Mouse (Mus musculus): Measurements from ENCODE around the gene Krt12. TPM values are rescaled to one million over a fixed set of nuclear protein-coding genes. Genes with fewer than 3 reads are reported as not detected.

Krt12 gene
- polyA plus RNA-seq (2012; ENCODE audit: insufficient read depth, insufficient read length, missing spikeins) = not detected in 2 replicates

GRCm38 (mm10) chr11:99422159-99422558 lies at the start of gene Krt12:
Gene Krt12 (minus strand): TSS chr11:99422259.
- Histone ChIP-seq H3K4me1 (ENCODE audit: control insufficient read depth, insufficient read depth, low read length) (no peaks in the 10 kb centered on the region), H3K4me3 (ENCODE audit: insufficient read depth, low read length) (no peak within 1 kb of the TSS), H3K27ac (ENCODE audit: insufficient read depth, low read depth, low read length) (no peak within 1 kb of the TSS)
- no peak for TF ChIP-seq CTCF (IDR thresholded peaks at IDR 0.05; ENCODE audit: low read depth, low read length)

- no peak overlapping the region for H3K27ac ChIP-seq (ENCODE audit: insufficient read depth, low read depth, low read length)
- H3K4me3 ChIP-seq (ENCODE audit: insufficient read depth, low read length) = no peak overlapping the region
- TF ChIP-seq POLR2A (IDR thresholded peaks at IDR 0.05; ENCODE audit: borderline replicate concordance, low read depth, low read length) = no peak
- no peak for TF ChIP-seq CTCF (IDR thresholded peaks at IDR 0.05; ENCODE audit: low read depth, low read length)
- no peaks in the 10 kb centered on the region for H3K4me1 ChIP-seq (ENCODE audit: control insufficient read depth, insufficient read depth, low read length)
Measured at GRCm38 (mm10) chr11:99469228-99469627, 47.2 kb upstream of the Krt12 start.

GRCm38 (mm10) chr11:99468566-99468965 lies 46.5 kb upstream of the Krt12 start:
- Histone ChIP-seq H3K4me3 (ENCODE audit: insufficient read depth, low read length) (no peak overlapping the region), H3K27ac (ENCODE audit: insufficient read depth, low read depth, low read length) (no peak overlapping the region), H3K4me1 (ENCODE audit: control insufficient read depth, insufficient read depth, low read length) (no peaks in the 10 kb centered on the region)
- TF ChIP-seq POLR2A (IDR thresholded peaks at IDR 0.05; ENCODE audit: borderline replicate concordance, low read depth, low read length) = no peak
- TF ChIP-seq CTCF (IDR thresholded peaks at IDR 0.05; ENCODE audit: low read depth, low read length) = no peak

GRCm38 (mm10) chr11:99466316-99466715 lies 44.3 kb upstream of the Krt12 start:
- no peaks in the 10 kb centered on the region for H3K4me1 ChIP-seq (ENCODE audit: control insufficient read depth, insufficient read depth, low read length)

GRCm38 (mm10) chr11:99464836-99465235 lies 42.8 kb upstream of the Krt12 start:
- H3K4me1 ChIP-seq (ENCODE audit: control insufficient read depth, insufficient read depth, low read length) = no peaks in the 10 kb centered on the region
- TF ChIP-seq CTCF (IDR thresholded peaks at IDR 0.05; ENCODE audit: low read depth, low read length) = peak; percentile 55
- no peak for TF ChIP-seq POLR2A (IDR thresholded peaks at IDR 0.05; ENCODE audit: borderline replicate concordance, low read depth, low read length)
- H3K4me3 ChIP-seq (ENCODE audit: insufficient read depth, low read length) = no peak overlapping the region
- H3K27ac ChIP-seq (ENCODE audit: insufficient read depth, low read depth, low read length) = no peak overlapping the region

More at GRCm38 (mm10) chr11:99466316-99466715, 44.3 kb upstream of the Krt12 start:
- H3K4me3 ChIP-seq (ENCODE audit: insufficient read depth, low read length) = no peak overlapping the region
- TF ChIP-seq CTCF (IDR thresholded peaks at IDR 0.05; ENCODE audit: low read depth, low read length) = no peak
- no peak for TF ChIP-seq POLR2A (IDR thresholded peaks at IDR 0.05; ENCODE audit: borderline replicate concordance, low read depth, low read length)
- H3K27ac ChIP-seq (ENCODE audit: insufficient read depth, low read depth, low read length) = no peak overlapping the region

- Histone ChIP-seq H3K4me3 (ENCODE audit: insufficient read depth, low read length) (no peak overlapping the region), H3K4me1 (ENCODE audit: control insufficient read depth, insufficient read depth, low read length) (no peaks in the 10 kb centered on the region), H3K27ac (ENCODE audit: insufficient read depth, low read depth, low read length) (no peak overlapping the region)
- no peak for TF ChIP-seq POLR2A (IDR thresholded peaks at IDR 0.05; ENCODE audit: borderline replicate concordance, low read depth, low read length)
- TF ChIP-seq CTCF (IDR thresholded peaks at IDR 0.05; ENCODE audit: low read depth, low read length) = peak; percentile 80
Measured at GRCm38 (mm10) chr11:99463155-99463554, 41.1 kb upstream of the Krt12 start.

GRCm38 (mm10) chr11:99461736-99462135 lies 39.7 kb upstream of the Krt12 start:
- Histone ChIP-seq H3K4me3 (ENCODE audit: insufficient read depth, low read length) (no peak overlapping the region), H3K4me1 (ENCODE audit: control insufficient read depth, insufficient read depth, low read length) (no peaks in the 10 kb centered on the region), H3K27ac (ENCODE audit: insufficient read depth, low read depth, low read length) (no peak overlapping the region)
- TF ChIP-seq CTCF (IDR thresholded peaks at IDR 0.05; ENCODE audit: low read depth, low read length) (no peak), POLR2A (IDR thresholded peaks at IDR 0.05; ENCODE audit: borderline replicate concordance, low read depth, low read length) (no peak)

- H3K4me3 ChIP-seq (ENCODE audit: insufficient read depth, low read length) = no peak overlapping the region
- no peak for TF ChIP-seq POLR2A (IDR thresholded peaks at IDR 0.05; ENCODE audit: borderline replicate concordance, low read depth, low read length)
- no peak for TF ChIP-seq CTCF (IDR thresholded peaks at IDR 0.05; ENCODE audit: low read depth, low read length)
- no peak overlapping the region for H3K27ac ChIP-seq (ENCODE audit: insufficient read depth, low read depth, low read length)
- no peaks in the 10 kb centered on the region for H3K4me1 ChIP-seq (ENCODE audit: control insufficient read depth, insufficient read depth, low read length)
Measured at GRCm38 (mm10) chr11:99458887-99459286, 36.8 kb upstream of the Krt12 start.

- no peak for TF ChIP-seq CTCF (IDR thresholded peaks at IDR 0.05; ENCODE audit: low read depth, low read length)
- TF ChIP-seq POLR2A (IDR thresholded peaks at IDR 0.05; ENCODE audit: borderline replicate concordance, low read depth, low read length) = no peak
- H3K4me3 ChIP-seq (ENCODE audit: insufficient read depth, low read length) = no peak overlapping the region
- no peaks in the 10 kb centered on the region for H3K4me1 ChIP-seq (ENCODE audit: control insufficient read depth, insufficient read depth, low read length)
Measured at GRCm38 (mm10) chr11:99454759-99455158, 32.7 kb upstream of the Krt12 start.

GRCm38 (mm10) chr11:99454044-99454443 lies 32.0 kb upstream of the Krt12 start:
- no peak overlapping the region for H3K4me3 ChIP-seq (ENCODE audit: insufficient read depth, low read length)
- TF ChIP-seq POLR2A (IDR thresholded peaks at IDR 0.05; ENCODE audit: borderline replicate concordance, low read depth, low read length) = no peak
- no peak for TF ChIP-seq CTCF (IDR thresholded peaks at IDR 0.05; ENCODE audit: low read depth, low read length)

More at GRCm38 (mm10) chr11:99454759-99455158, 32.7 kb upstream of the Krt12 start:
- no peak overlapping the region for H3K27ac ChIP-seq (ENCODE audit: insufficient read depth, low read depth, low read length)

GRCm38 (mm10) chr11:99448769-99449168 lies 26.7 kb upstream of the Krt12 start:
- TF ChIP-seq CTCF (IDR thresholded peaks at IDR 0.05; ENCODE audit: low read depth, low read length) = no peak
- TF ChIP-seq POLR2A (IDR thresholded peaks at IDR 0.05; ENCODE audit: borderline replicate concordance, low read depth, low read length) = no peak
- Histone ChIP-seq H3K4me1 (ENCODE audit: control insufficient read depth, insufficient read depth, low read length) (no peaks in the 10 kb centered on the region), H3K27ac (ENCODE audit: insufficient read depth, low read depth, low read length) (no peak overlapping the region), H3K4me3 (ENCODE audit: insufficient read depth, low read length) (no peak overlapping the region)

More at GRCm38 (mm10) chr11:99454044-99454443, 32.0 kb upstream of the Krt12 start:
- Histone ChIP-seq H3K4me1 (ENCODE audit: control insufficient read depth, insufficient read depth, low read length) (no peaks in the 10 kb centered on the region), H3K27ac (ENCODE audit: insufficient read depth, low read depth, low read length) (no peak overlapping the region)

All from bone marrow macrophage, adult 2 months (primary cell).